Mouse (Mus musculus) cerebellum, adult 18-20 months (tissue): Measurements from ENCODE around the gene Polr2h.
A peak's percentile ranks its signal among the peaks of the same experiment; 100 is the strongest.

Experiments
- DNase-seq, 2 experiments: peaks; one replicate each; pipeline ENCODE4 v3.0.0; 2021

The Polr2h gene

GRCm38 (mm10) chr16:20723247-20723646, 5.8 kb downstream of the Polr2h start:
- no peak for DNase-seq

- no peak for DNase-seq
Observed at GRCm38 (mm10) chr16:20724338-20724748, 6.9 kb downstream of the Polr2h start.

- DNase-seq, result no peak
Observed at GRCm38 (mm10) chr16:20725321-20725720, 7.9 kb downstream of the Polr2h start.

GRCm38 (mm10) chr16:20725750-20726149, 8.3 kb downstream of the Polr2h start:
- no peak for DNase-seq

- DNase-seq, result no peak
Observed at GRCm38 (mm10) chr16:20726384-20726783, 8.9 kb downstream of the Polr2h start.

GRCm38 (mm10) chr16:20730293-20730711, 12.8 kb downstream of the Polr2h start:
- no peak for DNase-seq

GRCm38 (mm10) chr16:20731688-20732087, 14.2 kb downstream of the Polr2h start:
- DNase-seq, result peak in 1 of 2 experiments; percentile 19

- DNase-seq, result peak; percentile 41 to 46
Observed at GRCm38 (mm10) chr16:20732251-20732924, 14.9 kb downstream of the Polr2h start.

GRCm38 (mm10) chr16:20732925-20733730, 15.7 kb downstream of the Polr2h start, which contains the start of gene Chrd:
Gene Chrd, plus strand, starts transcription at chr16:20733127.
- peak; percentile 79 to 80 for DNase-seq

GRCm38 (mm10) chr16:20733731-20734730, 16.6 kb downstream of the Polr2h start, which contains the start of gene Thpo:
Gene Thpo, minus strand, starts transcription at chr16:20734511.
- DNase-seq, result peak; percentile 28 to 46

GRCm38 (mm10) chr16:20735651-20736050, 18.2 kb downstream of the Polr2h start:
- no peak for DNase-seq

GRCm38 (mm10) chr16:20736168-20736567, 18.7 kb downstream of the Polr2h start:
- DNase-seq, result no peak

GRCm38 (mm10) chr16:20736823-20737222, 19.4 kb downstream of the Polr2h start:
- no peak for DNase-seq

- DNase-seq, result no peak
Observed at GRCm38 (mm10) chr16:20739845-20740244, 22.4 kb downstream of the Polr2h start.

GRCm38 (mm10) chr16:20746641-20747040, 29.2 kb downstream of the Polr2h start:
- no peak for DNase-seq

GRCm38 (mm10) chr16:20750518-20750917, 33.1 kb downstream of the Polr2h start:
- no peak for DNase-seq

GRCm38 (mm10) chr16:20756052-20756451, 38.6 kb downstream of the Polr2h start:
- no peak for DNase-seq

- DNase-seq, result no peak
Observed at GRCm38 (mm10) chr16:20757385-20757784, 39.9 kb downstream of the Polr2h start.

GRCm38 (mm10) chr16:20761681-20762080, 44.2 kb downstream of the Polr2h start:
- peak; percentile 77 to 80 for DNase-seq

GRCm38 (mm10) chr16:20765244-20765643, 47.8 kb downstream of the Polr2h start:
- DNase-seq, result peak; percentile 25 to 56
